ENCODE assay signal across 17 mouse cellular contexts in genomic region chr1:188164251-188164650, GRCm38 (mm10).
"Had no signal": no experiment of that assay in that cellular context is flagged by ENCODE, and none has a peak within 500 bp of the region (broad histone marks: within the 10 kb centered on the region; RNA-seq: fewer than 3 reads in every experiment).

No protein-coding gene starts in this region.

- H3K4me1 ChIP-seq: liver, embryonic 13.5 days; liver, embryonic 15.5 days; lung, embryonic 15.5 days; neural tube, embryonic 12.5 days; stomach, embryonic 15.5 days had no signal

- H3K36me3 ChIP-seq: liver, embryonic 13.5 days; liver, embryonic 15.5 days; lung, embryonic 15.5 days; neural tube, embryonic 12.5 days; stomach, embryonic 15.5 days had no signal

- ATAC-seq: liver, postnatal 0 days; lung, postnatal 0 days had no signal

- H3K4me2 ChIP-seq: liver, embryonic 13.5 days; liver, embryonic 15.5 days; lung, embryonic 15.5 days; neural tube, embryonic 12.5 days; stomach, embryonic 15.5 days had no signal

- H3K27me3 ChIP-seq: liver, embryonic 13.5 days; liver, embryonic 15.5 days; lung, embryonic 15.5 days; neural tube, embryonic 12.5 days; stomach, embryonic 15.5 days had no signal

- H3K9ac ChIP-seq: liver, embryonic 13.5 days; liver, embryonic 15.5 days; liver, postnatal 0 days; lung, embryonic 15.5 days; neural tube, embryonic 12.5 days; stomach, embryonic 15.5 days had no signal

- H3K27ac ChIP-seq: liver, embryonic 13.5 days; liver, embryonic 15.5 days; lung, embryonic 15.5 days; macrophage; neural tube, embryonic 12.5 days; stomach, embryonic 15.5 days; stomach, postnatal 0 days had no signal

- DNase-seq: liver, embryonic 13.5 days; liver, postnatal 0 days; lung, adult 2 months; lung, postnatal 14 days; lung, postnatal 36 days; midbrain, embryonic 14.5 days; right cerebral cortex, postnatal 14 days; thymus, adult 2 months; thymus, postnatal 25 days; thymus, postnatal 4 days had no signal

- H3K9me3 ChIP-seq: liver, embryonic 13.5 days; liver, embryonic 15.5 days; lung, embryonic 15.5 days; neural tube, embryonic 12.5 days; stomach, embryonic 15.5 days had no signal

- H3K4me3 ChIP-seq: liver, embryonic 13.5 days; liver, embryonic 15.5 days; lung, embryonic 15.5 days; neural tube, embryonic 12.5 days; stomach, embryonic 15.5 days had no signal
